Mouse (Mus musculus) bone marrow, adult 2 months (tissue): ENCODE data around the gene Shpk.

Source experiments
- CTCF ChIP-seq: fragments of 200-500 bp; IDR thresholded peaks from 2 replicates; pipeline ENCODE4 v1.5.1; 2011; ENCODE audit warnings: low read length, control low read depth; ENCODE audit not compliant: control insufficient read depth, insufficient read depth
- POLR2A ChIP-seq: fragments of 200-500 bp; IDR thresholded peaks from 2 replicates; pipeline ENCODE4 v1.6.1; 2011; ENCODE audit warnings: low read depth, mild to moderate bottlenecking, control low read depth, low read length, borderline replicate concordance; ENCODE audit not compliant: control insufficient read depth

GRCm38 (mm10) chr11:73187231-73187630 is 12.0 kb upstream of the Shpk start:
- no peak for TF ChIP-seq CTCF
- TF ChIP-seq POLR2A = no peak
